Mouse (Mus musculus): ENCODE results near the gene Mga. TPM values are rescaled to one million over a fixed set of nuclear protein-coding genes. Genes with fewer than 3 reads are reported as not detected.

Gene Mga
- 1.5 and 4.9 TPM in 2 replicates for polyA plus RNA-seq (2012; rRNA removed; ENCODE audit: low replicate concordance)

GRCm38 (mm10) chr2:119897090-119897732 is at the start of gene Mga:
Gene Mga (plus strand): TSS chr2:119897228.

DNA sequence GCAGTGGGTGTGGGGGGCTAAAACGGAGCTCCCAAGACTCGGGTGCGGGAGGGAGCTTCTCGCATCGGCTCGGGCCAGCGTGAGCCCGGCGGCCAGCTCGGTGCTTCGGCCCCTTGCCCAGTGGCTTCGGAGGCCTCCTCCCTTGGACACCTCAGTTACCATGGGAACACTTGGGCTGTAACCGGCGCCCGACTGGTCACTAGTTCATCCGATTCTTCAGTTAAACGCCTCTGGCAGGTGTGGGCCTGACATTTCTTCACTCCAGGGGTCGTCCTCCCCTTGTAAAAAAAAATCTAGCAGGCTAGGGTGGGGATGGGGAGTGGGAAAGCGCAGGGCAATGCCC is 75.5 kb downstream of the Mga start, which contains the start of gene Mapkbp1:
Mapkbp1 (plus strand) TSS at position 163 of the 343 bp plus-strand sequence.

Other genes starting within 250 kb of the Mga start
- gene Ndufaf1, start 234.4 kb upstream of the Mga start, polyA plus RNA-seq (2012; rRNA removed; ENCODE audit: low replicate concordance), result 0.53 and 0.55 TPM in 2 replicates
- 3.2 and 4.4 TPM in 2 replicates for gene Rtf1, start 222.2 kb upstream of the Mga start, polyA plus RNA-seq (2012; rRNA removed; ENCODE audit: low replicate concordance)
- gene Itpka, start 154.9 kb upstream of the Mga start, polyA plus RNA-seq (2012; rRNA removed; ENCODE audit: low replicate concordance), result 30.3 and 44.9 TPM in 2 replicates
- gene Ltk, start 136.8 kb upstream of the Mga start, polyA plus RNA-seq (2012; rRNA removed; ENCODE audit: low replicate concordance), result 2.7 and 3.3 TPM in 2 replicates
- gene Rpap1, start 109.7 kb upstream of the Mga start, polyA plus RNA-seq (2012; rRNA removed; ENCODE audit: low replicate concordance), result 21.3 and 23.1 TPM in 2 replicates
- gene Tyro3, start 99.5 kb upstream of the Mga start, polyA plus RNA-seq (2012; rRNA removed; ENCODE audit: low replicate concordance), result 4.1 and 14.1 TPM in 2 replicates
- 3.7 and 5.9 TPM in 2 replicates for gene Mapkbp1, start 75.5 kb downstream of the Mga start, polyA plus RNA-seq (2012; rRNA removed; ENCODE audit: low replicate concordance)
- gene Jmjd7, start 130.3 kb downstream of the Mga start, polyA plus RNA-seq (2012; rRNA removed; ENCODE audit: low replicate concordance), result 1.7 and 3.8 TPM in 2 replicates
- 2.9 and 3.8 TPM in 2 replicates for gene Gm28042, start 130.3 kb downstream of the Mga start, polyA plus RNA-seq (2012; rRNA removed; ENCODE audit: low replicate concordance)
- gene Pla2g4b, start 136.2 kb downstream of the Mga start, polyA plus RNA-seq (2012; rRNA removed; ENCODE audit: low replicate concordance), result 3.8 and 4.1 TPM in 2 replicates

Measured in duodenum, adult 2 months (tissue).